Mouse (Mus musculus): ENCODE results near the gene Cpt1a.

Gene Cpt1a

GRCm38 (mm10) chr19:3322261-3322969 lies at the start of gene Cpt1a:
Gene Cpt1a, plus strand, starts transcription at chr19:3322334.
- DNase-seq (ENCODE audit: low read depth, low spot score): no peak

GRCm38 (mm10) chr19:3273331-3273730 lies 48.8 kb upstream of the Cpt1a start:
- no peak for DNase-seq (ENCODE audit: low read depth, low spot score)

GRCm38 (mm10) chr19:3275744-3276365 lies 46.3 kb upstream of the Cpt1a start:
- DNase-seq (ENCODE audit: low read depth, low spot score): no peak

GRCm38 (mm10) chr19:3281886-3282285 lies 40.2 kb upstream of the Cpt1a start:
- no peak for DNase-seq (ENCODE audit: low read depth, low spot score)

- DNase-seq (ENCODE audit: low read depth, low spot score): peak; percentile 93
These were observed 39.3 kb upstream of the Cpt1a start, which contains the start of the genes Mrpl21 and Ighmbp2 for GRCm38 (mm10) chr19:3282572-3283467. Gene Mrpl21, plus strand, starts transcription at chr19:3282901. Gene Ighmbp2, minus strand, starts transcription at chr19:3283017.

GRCm38 (mm10) chr19:3289006-3289405 lies 33.1 kb upstream of the Cpt1a start:
- no peak for DNase-seq (ENCODE audit: low read depth, low spot score)

GRCm38 (mm10) chr19:3292028-3292427 lies 30.1 kb upstream of the Cpt1a start:
- DNase-seq (ENCODE audit: low read depth, low spot score): peak; percentile 2

GRCm38 (mm10) chr19:3292993-3293392 lies 29.1 kb upstream of the Cpt1a start:
- DNase-seq (ENCODE audit: low read depth, low spot score): no peak

- no peak for DNase-seq (ENCODE audit: low read depth, low spot score)
These were observed 26.9 kb upstream of the Cpt1a start for GRCm38 (mm10) chr19:3295245-3295644.

- no peak for DNase-seq (ENCODE audit: low read depth, low spot score)
These were observed 25.1 kb upstream of the Cpt1a start for GRCm38 (mm10) chr19:3297034-3297433.

GRCm38 (mm10) chr19:3297775-3298174 lies 24.4 kb upstream of the Cpt1a start:
- DNase-seq (ENCODE audit: low read depth, low spot score): no peak

GRCm38 (mm10) chr19:3304017-3304416 lies 18.1 kb upstream of the Cpt1a start:
- no peak for DNase-seq (ENCODE audit: low read depth, low spot score)

GRCm38 (mm10) chr19:3307175-3307949 lies 14.8 kb upstream of the Cpt1a start:
- no peak for DNase-seq (ENCODE audit: low read depth, low spot score)

- DNase-seq (ENCODE audit: low read depth, low spot score): no peak
These were observed 2.8 kb upstream of the Cpt1a start for GRCm38 (mm10) chr19:3319341-3319740.

- no peak for DNase-seq (ENCODE audit: low read depth, low spot score)
These were observed 2.0 kb upstream of the Cpt1a start for GRCm38 (mm10) chr19:3320086-3320485.

- no peak for DNase-seq (ENCODE audit: low read depth, low spot score)
These were observed 1.3 kb upstream of the Cpt1a start for GRCm38 (mm10) chr19:3320801-3321200.

GRCm38 (mm10) chr19:3321617-3322016 lies 517 bp upstream of the Cpt1a start:
- DNase-seq (ENCODE audit: low read depth, low spot score): no peak

- DNase-seq (ENCODE audit: low read depth, low spot score): no peak
These were observed 1.1 kb downstream of the Cpt1a start for GRCm38 (mm10) chr19:3323201-3323621.

GRCm38 (mm10) chr19:3323753-3324270 lies 1.7 kb downstream of the Cpt1a start:
- no peak for DNase-seq (ENCODE audit: low read depth, low spot score)

GRCm38 (mm10) chr19:3324271-3324811 lies 2.2 kb downstream of the Cpt1a start:
- DNase-seq (ENCODE audit: low read depth, low spot score): no peak
